Mouse (Mus musculus): ENCODE data around the gene A730049H05Rik.

GRCm38 (mm10) chr6:92776356-92776755 lies 39.9 kb upstream of the A730049H05Rik start:
- no peak for TF ChIP-seq GATA1 (IDR thresholded peaks at IDR 0.05; ENCODE audit: borderline replicate concordance, low read length)
- TF ChIP-seq FLI1 (IDR thresholded peaks at IDR 0.05; ENCODE audit: low read length): no peak

All from megakaryocyte, embryonic 14.5 days (primary cell).